Mouse (Mus musculus): ENCODE measurements around the gene Nova2.
A peak's percentile ranks its signal among the peaks of the same experiment; 100 is the strongest.

Nova2 gene

DNA sequence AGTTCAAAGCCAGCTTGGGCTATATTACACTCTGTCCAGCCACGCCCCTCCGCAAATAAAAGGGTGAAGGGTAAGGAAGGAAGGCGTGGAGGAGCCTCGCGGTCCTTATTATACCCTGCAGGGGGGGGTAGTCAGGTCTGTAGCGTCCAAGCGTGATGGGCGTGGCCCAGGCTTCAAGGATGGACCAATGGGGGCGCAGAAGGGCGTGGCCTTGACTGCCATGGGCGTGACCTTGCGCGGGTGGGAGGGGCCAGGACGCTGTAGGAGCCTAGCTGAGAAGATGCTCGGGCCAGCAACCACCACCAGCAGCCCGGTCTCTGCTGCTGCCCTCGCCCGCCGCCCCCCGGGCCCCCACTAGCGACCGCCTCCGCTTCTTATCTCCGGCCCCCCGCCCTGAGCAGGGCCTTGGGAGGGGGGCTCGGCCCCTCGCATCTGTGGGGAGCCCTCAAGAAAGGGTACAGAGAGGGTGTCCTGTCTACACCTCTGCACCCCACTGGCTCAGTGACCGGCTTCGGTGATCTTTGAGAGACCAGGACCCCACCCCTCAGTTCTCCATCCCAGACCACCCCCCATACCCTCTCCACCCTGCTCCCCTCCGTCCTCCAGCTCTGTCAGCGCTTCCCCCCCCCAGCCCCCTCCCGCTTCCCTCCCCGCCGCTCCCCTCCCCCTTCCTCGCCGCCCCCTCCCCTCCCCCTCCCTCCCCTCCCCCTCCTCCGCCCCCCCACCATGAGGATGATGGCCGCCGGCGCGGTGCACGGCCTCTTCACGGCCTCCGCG lies at the start of gene Nova2:
Nova2 (plus strand) TSS at position 727 of the 777 bp plus-strand sequence.
- DNase-seq (ENCODE audit: low read depth, low spot score): peak; percentile 69

DNA sequence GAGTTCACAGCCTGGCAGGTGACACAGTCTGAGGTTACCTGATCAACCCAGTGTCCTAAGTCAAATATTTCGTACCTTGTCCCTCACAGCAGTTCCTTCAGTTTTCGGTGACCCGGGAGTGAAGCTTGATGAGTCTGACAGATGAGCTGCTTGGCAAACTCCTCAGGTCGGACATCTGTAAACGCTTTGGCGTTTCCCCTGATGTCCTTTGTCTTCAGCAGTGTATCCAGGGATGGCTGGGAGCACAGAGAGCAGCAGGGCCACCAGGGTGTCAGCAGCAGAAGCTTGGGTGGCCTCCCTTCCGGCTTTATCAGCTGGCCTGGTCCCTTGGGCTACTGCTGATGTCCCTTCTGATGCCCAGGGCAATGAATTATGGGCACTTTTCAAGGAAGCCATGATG lies 47.0 kb upstream of the Nova2 start:
- no peak for DNase-seq (ENCODE audit: low read depth, low spot score)

DNA sequence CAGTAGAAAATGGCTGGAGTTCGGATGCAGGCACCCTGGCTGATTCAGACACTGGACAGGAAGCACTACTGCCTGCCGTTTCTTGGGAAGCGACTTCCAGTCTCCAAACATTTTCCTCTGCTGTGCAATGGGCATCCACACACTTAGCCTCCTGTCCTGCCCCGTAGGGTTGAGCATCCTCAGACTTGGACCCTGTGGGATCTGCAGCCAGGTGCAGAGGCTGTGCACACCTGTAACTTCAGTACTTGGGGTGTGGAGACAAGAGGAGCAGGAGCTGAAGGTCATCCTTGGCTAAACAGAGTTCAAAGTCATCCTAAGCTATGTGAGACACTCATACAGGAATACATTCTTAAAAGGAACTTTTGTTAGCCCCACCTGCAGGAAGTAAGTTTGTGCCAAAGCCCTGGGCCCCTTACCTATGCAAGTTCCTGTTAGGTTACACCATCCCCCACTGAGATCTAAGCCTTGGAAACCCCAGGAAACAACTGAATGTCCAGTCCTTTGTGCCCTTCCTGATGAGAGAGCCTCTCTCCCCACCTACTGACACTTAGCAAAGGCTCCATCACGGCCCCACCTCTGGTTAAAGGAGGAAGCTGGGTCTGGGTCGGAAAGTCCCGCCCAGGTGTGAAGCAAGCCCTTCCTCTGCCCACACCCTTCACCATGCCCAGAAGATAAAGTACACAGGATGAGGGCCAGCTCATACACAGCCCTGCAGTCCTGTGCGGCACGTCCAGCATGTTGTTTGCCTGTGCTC lies 41.5 kb upstream of the Nova2 start:
- DNase-seq (ENCODE audit: low read depth, low spot score): peak; percentile 65

DNA sequence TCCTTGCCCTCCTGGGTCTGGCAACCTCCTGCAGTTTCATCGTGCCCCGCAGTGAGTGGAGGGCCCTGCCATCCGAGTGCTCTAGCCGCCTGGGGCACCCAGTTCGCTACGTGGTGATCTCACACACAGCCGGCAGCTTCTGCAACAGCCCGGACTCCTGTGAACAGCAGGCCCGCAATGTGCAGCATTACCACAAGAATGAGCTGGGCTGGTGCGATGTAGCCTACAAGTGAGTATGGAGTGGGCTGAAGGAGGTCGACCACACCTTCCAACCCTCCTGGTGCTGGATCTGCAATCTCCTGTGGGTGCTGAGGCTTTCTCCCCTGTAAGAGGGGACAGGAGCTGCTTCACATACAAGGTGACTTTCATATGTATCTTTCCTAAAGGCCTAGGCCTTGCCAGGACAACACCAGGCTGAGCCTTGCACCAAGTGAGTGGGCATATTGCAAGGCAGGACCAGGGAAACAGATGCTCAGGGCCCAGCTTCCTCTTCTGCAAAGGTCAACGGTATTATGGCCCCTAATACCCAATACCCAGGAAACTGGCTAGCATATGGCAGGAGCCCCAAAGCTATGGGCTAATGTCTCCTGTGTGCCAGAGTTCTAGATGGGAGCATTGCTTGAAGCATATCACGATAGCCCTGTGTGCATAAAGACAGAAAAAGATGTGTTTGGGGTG lies 40.8 kb upstream of the Nova2 start:
- no peak for DNase-seq (ENCODE audit: low read depth, low spot score)

DNA sequence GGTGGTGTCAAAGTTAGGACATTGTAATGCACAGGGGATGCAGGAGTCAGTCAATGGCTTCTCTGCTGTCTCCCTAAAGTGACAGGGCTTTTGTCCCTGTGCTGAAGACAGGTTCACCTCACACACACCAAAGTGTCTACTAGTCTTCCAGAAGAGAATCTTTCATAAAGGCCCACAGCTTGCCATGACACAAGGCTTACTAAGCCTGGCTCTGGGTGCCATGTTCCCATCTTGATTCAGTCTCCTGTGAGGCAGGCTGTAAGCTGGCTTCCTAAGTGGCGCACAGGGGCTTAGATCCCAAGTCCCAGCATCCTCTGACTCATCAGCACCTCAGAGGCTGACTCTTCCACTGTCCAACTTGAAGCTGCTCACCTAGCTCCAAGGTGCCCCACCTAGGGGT lies 38.7 kb upstream of the Nova2 start:
- no peak for DNase-seq (ENCODE audit: low read depth, low spot score)

DNA sequence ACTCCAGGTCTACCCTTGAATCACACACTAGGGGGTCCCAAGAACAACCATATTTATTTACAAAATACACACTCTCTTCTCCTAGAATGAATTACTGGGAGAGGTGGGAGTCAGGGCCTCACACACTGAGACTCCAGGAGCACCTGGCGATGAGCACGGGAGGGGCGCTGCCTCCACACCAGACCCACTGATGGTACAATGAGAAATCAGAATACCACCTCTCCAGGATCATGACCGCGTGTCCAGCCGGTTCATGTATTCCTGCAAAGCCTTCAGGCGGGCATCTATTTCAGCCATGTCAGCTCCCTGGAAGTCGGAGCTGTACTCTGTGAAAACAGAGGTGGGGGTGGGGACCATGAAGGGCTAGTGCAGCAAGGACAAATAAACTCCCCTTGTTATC lies 34.8 kb upstream of the Nova2 start:
- no peak for DNase-seq (ENCODE audit: low read depth, low spot score)

DNA sequence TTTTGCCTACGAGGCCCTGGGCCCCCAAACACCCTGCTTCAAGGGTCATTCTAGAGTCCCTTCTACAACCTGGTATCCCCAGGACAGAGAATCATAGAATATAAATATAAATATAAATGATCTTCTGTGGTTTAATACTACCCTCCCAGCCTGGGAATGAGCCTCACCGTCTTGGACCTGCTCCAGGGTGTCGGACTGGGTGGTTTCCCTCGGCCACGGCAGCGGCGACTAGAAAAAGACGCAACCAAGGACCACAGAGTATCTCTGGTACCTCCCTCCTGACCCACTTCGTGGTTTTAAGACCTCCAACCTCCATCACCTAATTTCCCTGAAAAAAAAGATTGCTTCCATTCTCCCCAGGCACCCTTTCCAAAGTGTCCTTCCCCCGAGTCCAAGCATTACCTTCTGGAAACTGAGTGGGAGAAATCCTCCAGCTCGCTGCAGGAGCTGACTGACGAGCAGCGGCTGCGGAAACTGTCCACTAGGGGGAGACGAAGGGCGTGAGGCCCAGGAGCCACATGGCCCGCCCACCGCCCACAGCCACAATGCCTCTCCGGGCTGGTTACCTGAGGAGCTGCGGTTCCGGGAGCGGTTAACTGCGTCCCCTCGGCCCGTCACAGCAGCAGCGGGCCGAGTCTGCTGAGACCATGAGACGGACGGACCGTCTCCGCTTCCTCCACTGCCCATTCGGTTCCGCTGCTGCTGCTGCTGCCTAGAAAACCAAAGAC lies 33.7 kb upstream of the Nova2 start:
- DNase-seq (ENCODE audit: low read depth, low spot score): peak; percentile 85

DNA sequence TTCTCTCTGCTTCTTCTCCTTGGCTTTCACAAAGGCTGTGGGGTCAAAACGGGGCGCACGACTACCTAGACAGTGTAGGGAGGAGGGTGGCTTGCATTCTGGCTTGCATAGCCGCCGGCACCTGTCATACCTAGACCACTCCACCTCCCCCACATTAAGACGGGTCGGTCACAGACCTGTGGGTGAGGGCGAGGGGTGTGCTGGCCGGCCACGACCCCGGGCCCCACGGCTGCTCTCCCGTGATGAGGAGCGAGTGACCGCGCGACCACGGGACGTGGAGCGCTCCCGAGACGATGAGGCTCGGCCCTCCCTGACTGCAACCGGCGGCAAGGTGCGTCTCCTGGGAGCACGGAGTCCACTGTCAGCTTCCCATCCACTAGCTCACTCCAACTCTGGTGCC lies 32.7 kb upstream of the Nova2 start:
- DNase-seq (ENCODE audit: low read depth, low spot score): no peak

DNA sequence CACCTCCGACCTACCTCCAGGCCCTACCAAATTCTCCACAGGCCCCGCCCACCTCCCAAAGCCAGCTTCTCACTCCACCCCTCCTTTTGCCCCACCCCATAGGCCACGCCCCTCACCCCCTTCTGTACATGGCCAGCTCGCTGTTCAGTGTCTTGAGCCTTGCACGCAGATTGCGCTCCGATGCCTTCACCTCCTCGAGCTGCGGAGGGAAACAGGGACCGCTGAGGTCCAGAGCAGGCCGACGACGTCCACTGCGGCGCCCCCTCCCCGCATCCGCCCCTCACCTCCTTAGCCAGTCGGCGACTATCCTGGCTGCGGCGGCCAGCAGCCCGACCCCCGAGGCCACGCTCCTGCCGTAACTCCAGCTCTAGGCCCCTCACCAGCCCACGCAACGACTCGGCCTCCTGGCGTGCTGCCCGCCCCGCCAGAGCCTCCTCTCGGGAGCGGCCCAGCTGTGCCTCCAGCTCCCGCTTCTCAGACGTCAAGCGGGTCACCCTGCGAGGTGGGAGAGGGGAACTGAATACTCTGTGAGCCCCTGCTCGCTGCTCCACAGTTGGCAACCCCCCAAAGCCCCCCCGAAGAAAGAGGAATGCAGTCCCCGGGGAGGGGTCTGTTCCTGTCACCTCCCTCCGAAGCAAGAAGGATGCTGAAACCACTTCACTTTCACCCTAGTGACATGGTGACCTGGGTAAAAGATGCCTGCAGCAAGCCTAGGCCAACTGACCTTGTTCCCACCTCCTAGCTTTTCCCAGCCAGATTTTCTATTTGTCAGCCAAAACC lies 31.8 kb upstream of the Nova2 start:
- peak; percentile 50 for DNase-seq (ENCODE audit: low read depth, low spot score)

DNA sequence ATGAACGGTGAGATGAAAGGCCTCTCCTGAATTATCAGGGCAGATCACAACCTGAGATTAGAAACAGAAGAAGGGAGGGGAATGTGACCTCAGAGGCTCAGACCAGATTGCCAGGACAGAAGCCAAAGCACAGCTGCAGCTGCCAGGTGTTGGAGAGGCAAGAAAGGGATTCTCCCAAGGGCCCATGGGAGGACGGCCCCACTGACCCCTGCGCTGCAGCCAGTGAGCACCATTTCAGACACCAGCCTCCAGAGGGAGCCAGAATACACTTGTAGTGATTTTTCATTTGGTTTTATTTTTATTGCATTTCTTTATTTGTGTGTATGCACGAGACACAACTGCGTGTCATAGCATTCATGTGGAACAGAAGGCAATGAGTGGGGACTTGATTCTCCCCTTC lies 29.2 kb upstream of the Nova2 start:
- no peak for DNase-seq (ENCODE audit: low read depth, low spot score)

DNA sequence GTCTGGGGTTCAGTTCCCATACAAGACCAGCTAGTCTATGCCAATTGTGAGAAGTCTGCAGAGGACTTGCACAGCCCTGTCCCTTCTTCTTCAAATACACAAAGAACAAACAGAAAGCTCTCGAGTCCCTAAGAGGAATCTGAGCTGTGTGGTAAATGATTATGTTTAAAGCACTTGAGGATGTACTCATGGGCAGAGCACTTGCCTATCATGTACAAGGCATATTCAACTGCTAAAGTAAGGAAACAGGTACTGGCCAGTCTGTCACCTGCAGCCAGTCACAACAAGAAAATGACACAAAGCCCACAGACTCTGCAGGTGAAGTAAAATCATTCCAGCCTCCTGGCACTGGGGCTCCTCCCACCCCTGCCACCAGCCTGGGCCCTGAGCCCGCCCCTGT lies 25.2 kb upstream of the Nova2 start:
- DNase-seq (ENCODE audit: low read depth, low spot score): no peak

DNA sequence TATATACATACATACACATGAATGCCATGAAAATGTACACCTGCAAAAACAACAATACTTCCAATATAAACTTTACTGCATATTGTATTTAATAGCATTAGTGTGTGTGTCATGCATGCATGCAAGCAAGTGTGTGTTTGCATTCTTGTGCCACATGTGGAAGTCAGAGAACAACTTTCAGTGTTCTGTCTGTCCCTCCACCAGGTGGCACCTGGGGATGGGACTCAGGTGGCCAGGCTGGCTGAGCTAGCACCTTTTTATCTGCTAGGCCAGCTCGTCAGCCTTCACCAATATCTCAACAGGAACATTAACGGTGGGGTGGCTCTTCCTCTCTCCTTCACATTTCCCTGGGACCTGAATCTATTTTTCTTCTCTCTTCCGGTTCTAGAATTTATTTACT lies 23.2 kb upstream of the Nova2 start:
- no peak for DNase-seq (ENCODE audit: low read depth, low spot score)

DNA sequence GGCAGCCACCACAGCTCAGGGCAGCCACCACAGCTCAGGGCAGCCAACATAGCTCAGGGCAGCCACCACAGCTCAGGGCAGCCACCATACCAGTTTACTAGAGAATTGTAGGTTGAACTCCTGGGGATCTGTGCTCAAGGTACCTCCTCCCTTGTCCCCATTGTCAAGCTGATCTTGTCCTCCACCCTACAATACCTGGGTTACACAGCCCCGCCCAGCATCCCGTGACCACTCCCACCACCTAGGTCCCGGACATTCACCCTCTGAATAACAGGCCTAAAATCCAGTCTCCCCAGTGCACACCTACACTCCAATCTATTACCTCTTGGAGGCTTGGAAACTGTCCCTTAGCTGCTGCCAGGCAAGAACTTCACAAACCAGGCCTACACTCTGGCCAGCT lies 20.7 kb upstream of the Nova2 start:
- DNase-seq (ENCODE audit: low read depth, low spot score): no peak

DNA sequence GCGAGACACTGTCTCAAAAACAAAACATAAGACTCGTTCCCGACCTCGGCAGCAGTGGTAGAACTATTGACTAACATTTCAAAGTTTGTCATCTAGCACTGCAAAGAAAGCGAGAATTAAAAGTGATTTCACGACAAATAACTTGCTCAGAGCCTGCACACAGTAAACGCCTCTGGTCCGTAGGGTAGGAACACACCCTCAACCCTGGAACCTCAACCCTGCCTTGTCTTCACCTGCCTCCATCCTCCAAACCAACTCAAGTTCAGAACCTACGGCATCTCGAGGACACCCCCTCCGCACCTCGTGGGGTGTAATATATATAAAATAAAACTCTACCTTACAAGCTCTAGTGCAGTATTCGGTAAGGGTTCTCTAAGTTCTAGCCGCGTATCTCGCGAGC lies 15.9 kb upstream of the Nova2 start:
- no peak for DNase-seq (ENCODE audit: low read depth, low spot score)

DNA sequence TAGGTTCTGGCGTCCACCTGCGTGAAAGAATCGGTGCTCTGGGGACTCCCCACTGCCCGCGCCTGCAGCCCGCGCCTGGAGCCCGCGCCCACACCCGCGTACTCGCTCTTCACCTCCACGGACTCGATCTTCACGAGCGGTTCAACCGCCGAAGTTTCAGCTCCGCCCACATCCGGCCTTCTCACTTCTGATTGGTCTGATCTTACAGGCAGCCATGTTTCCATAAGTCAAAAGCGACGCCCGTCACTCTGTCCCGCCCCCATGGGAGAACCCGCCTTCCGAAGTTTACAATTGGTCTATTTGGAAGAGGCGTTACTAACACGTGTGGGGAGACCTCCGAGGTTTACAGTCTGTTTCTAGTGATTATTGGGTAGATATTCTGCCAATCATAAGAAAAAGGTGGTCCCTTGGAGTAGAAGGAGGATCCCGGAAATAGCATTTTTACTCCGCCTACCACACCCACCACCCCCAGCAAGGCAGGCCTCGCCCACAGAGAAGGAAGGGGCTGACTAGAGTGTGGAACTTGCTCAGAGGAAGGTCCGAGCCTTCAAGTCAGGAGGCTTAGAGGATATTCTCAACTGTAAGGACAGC lies 15.4 kb upstream of the Nova2 start, which contains the start of gene Ccdc61:
Ccdc61 (minus strand) TSS at position 175 of the 591 bp plus-strand sequence.
- DNase-seq (ENCODE audit: low read depth, low spot score): peak; percentile 99

DNA sequence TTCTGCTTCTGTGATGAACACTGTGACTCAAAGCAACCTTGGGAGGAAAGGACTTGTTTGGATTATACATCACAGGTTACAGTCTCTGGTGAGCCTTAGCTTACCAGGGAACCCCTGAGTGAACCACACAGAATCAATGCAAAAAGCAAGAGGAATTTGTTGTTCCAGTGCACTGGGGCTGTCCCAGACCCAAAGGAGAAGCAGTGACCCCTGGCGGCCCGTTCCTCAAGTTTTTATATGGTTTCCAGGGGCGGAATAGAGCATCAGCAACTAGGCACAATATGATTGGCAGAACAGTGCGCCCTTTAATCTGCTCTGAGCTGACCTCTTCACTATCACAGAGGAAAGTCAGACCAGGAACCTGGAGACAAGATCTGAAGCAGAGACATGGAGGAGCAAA lies 9.4 kb upstream of the Nova2 start:
- no peak for DNase-seq (ENCODE audit: low read depth, low spot score)

DNA sequence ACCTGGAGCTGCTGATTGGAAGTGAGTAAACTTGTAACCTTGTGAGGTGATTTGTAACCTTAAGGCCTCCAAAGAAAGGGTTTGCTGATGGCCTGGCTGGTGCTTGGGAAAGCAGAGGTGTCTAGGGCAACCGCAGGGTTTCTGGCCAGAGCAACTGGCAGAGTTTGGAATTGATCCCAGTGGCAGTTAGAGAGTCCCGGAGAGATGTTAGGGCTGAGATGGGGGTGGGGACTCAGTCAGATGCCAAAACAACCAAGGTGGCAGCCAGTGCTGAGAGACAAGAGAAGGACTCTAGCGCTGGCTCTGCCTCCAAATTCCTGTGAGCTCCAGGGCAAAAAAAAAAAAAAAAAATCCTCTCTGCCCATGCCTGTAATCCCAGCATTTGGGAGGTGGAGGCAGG lies 7.8 kb upstream of the Nova2 start:
- no peak for DNase-seq (ENCODE audit: low read depth, low spot score)

DNA sequence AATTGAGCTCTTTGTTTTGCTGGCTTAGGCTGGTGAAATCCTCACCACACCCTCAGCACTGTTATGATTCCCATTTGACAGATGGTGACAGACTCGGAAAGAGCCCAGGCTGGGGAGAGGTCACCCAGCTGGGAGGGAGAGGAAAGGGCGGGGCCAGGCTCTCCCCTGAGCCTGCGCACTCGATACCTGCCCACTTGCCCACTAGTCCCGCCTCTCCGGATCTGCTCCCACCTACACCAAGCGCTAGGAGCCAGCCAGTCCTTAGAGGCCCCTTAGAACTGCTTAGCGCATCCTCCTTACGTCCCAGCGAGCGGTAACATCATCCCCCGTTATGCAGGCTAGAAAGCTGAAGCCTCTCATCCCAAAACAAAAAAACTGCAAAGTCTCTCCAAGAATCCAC lies 4.6 kb upstream of the Nova2 start:
- peak; percentile 13 for DNase-seq (ENCODE audit: low read depth, low spot score)

DNA sequence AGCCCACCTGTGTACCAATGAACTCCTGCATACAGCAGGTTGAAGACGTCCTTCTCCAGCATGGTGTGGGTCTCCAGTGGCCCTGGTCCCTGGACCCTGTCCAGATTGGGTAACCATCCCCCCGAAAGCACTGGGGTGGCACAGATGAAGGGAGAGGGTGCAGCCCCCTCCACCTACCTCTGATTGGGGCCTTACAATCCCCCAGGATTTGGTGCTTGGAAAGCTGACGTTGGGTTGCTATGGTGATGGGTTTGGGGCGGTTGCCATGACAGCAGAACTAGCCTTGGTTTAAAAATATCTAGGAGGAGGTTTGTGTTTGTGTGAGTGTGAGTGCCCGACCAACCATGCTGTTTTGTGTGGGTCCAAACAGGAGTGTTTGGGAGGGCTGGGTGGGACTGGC lies 2.9 kb upstream of the Nova2 start:
- DNase-seq (ENCODE audit: low read depth, low spot score): no peak

DNA sequence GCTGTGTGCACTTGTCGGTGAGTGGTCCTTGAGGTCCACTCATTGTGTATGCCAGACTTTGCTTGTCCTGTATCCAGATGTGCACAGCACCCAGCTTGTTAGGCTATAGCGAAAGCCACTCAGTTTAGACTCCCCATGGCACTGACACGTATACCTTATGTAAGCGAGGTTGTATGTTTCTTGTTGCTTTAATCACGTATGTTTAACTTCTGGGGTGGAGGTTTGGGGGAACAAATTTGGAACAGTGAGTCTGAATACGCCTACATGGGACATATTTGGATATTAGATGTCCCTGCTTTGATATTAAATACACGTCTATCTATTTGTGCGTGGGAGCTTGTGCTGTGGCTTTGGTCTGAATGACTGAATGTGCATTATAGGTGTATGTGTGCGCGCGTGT lies 2.4 kb upstream of the Nova2 start:
- DNase-seq (ENCODE audit: low read depth, low spot score): no peak

DNA sequence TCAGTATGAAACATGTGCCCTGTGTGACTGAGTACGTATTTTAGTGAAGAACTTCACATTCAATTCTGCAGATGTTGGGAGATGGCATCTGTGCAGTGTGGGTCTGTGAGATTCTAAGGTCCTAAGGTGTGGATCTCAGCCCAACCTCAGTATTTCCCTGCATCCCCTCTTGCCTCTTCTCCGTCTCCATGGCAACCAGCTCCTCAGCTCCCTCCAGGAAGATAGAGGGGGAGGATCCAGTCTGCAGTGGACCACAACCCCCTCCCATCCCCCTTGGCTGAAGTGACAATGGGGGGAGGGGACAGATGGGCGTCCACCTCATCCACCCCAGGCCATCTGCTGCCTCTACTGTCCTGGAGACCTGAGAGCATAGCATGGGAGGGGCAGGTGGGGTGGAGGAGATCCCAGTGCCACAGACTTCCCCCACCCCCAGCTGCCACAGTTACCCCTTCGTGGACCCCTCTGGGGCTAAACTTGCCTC lies 1.9 kb upstream of the Nova2 start:
- DNase-seq (ENCODE audit: low read depth, low spot score): no peak

Data from CD4-positive helper T cell, adult 2 months (primary cell).